Mouse (Mus musculus) large intestine, adult 2 months (tissue): Measurements from ENCODE around the gene Shisa3. TPM values are rescaled to one million over a fixed set of nuclear protein-coding genes. Genes with fewer than 3 reads are reported as not detected.

Experiments
- DNase-seq: peaks from one replicate; pipeline ENCODE4 v3.0.0-alpha.2; 2012; ENCODE audit warnings: low read depth, low spot score
- whole genome bisulfite sequencing: fragments of 180-500 bp; shearing (Covaris S2); methylation state at CpG from one replicate; pipeline ENCODE4 v1.1.7; 2018; 5-methylcytosine and 5-hydroxymethylcytosine counted together
- polyA plus RNA-seq: library from polyadenylated mRNA; depleted of rRNA; stranded (reverse); fragments of >200 nt; gene quantifications from 2 replicates; pipeline ENCODE4 v1.2.3, GENCODE M21; 2012; rRNA removed

The Shisa3 gene
- 1.8 and 2.6 TPM in 2 replicates for polyA plus RNA-seq

DNA sequence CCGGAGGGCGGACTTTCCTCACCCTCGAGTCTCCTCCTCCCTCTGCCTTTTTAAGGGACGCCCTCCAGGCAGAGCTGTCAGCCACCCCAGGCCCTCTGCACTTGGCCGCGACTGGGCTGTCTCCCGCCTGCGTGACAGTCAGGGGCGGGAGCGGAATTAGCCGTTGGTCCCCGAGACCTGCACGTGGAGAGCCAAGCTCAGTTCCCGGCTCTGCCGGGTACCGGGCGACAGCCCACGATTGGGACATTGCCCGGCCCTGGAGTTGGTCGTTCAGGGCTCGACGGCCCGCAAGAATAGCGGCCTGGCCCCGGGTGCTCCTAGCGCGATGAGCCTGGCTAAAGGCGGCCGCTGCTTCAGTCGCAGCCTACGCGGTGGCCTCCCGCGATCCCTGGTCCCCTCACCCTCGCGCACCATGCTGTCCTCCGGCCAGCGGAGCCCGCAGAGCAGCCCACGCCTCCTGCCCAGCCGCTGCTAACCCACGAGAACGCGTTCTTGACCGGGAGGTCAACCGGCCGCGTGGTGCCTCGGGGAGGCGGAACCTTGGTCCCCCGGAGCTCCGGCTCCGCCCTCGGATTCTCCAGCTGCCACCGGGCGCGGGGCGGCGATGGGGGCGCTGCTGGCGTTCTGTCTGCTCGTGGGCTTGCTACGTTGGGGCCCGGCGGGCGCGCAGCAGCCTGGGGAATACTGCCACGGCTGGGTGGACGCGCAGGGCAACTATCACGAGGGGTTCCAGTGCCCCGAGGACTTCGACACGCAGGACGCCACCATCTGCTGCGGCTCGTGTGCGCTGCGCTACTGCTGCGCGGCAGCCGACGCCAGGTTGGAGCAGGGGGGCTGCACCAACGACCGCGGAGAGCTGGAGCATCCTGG, at the start of gene Shisa3:
Gene Shisa3 (plus strand): TSS at position 79 of the 870 bp plus-strand sequence.
- no peak for DNase-seq

DNA sequence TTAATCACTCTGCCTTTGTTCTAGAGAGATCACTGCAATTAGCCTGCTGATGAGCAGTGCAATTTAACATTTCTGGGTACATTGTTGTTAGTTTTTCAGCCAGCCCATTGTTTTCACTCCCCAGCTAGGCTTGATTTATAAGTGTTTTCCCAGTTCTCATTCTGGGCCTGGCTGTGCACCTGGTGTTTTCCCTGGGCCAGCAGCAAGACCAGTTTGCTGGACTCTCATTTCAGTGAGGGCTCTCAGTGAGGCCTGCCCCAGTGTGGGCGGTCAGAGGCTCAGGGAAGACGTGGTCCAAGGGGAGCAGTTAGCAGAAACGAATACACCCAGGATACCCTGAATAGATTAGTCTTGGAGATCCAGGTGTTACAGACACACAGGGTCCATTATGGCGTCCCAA, 49.0 kb upstream of the Shisa3 start:
- 64% methylated on average over 4 of the region's 4 CpGs for WGBS
- DNase-seq = no peak

More for the DNA sequence above, at the start of gene Shisa3:
- 1% methylated on average over 86 of the region's 86 CpGs for WGBS

DNA sequence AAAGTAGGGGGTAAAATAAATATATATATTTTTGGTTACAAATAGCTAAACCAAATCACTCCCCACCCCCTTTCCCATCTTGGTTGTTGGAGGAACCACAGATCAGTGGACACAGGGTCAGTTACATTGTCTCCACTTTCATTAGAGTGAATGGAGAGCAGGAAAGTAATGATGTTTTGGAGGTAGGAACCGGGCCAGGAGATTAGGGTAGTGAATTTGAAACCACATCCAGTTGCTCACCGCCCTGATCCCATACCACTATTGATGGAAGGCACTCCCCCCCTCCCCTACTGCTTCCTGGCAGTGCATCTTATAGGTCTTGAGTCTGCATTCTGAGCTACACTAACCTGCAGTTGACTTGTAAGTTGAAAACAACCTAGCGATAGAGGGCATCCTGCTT, 48.6 kb upstream of the Shisa3 start:
- DNase-seq = no peak
- WGBS = 84% methylated on average over 3 of the region's 3 CpGs

DNA sequence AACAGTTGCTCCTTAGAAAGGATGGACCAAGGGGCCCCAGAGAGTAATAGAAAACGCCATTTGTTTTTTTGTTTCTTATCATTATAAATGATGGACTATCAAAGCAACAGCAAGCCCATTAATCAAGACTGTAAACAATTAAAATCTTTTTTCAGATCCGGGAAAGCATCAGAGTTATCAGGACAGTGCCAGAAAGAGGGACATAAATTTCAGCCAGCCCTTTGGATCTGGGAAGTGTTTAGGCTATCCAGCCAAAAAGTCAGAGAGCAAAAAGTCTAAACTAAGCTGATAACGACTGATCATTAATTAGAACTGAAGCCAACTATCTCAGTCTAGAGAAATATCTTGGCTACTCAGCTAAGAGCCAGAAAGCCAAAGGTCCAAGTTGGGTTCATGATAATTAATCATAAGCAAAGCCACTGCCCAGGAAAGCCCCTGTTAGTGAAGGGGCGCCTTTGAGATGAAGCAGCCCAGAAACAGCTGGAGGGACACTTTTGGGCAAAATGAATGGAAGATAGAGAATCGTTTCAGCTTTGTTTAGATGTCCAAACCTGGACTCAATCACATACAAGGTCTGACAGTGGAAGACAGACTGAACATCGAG, 35.0 kb upstream of the Shisa3 start:
- 59% methylated on average over 6 of the region's 6 CpGs for WGBS
- no peak for DNase-seq

DNA sequence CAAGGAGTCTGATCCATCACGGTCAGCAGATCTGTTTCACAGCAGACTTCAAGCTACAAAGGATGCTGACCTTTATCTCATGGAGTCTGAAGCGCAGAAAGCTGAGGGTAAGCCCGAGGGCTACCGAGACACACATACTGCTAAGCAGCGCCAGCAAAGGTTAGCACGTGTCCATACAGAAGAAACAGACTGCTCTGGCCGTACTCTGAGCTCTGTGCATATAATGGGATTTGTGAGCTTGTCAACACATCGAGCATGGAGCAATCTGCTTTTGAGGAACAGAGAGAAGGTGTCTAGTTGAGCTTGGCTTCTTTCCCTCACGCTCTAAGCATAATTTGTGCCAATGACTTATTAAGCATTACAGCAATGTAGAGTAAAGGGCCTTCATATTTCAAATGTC, 33.6 kb upstream of the Shisa3 start:
- DNase-seq = no peak
- 90% methylated on average over 9 of the region's 9 CpGs for WGBS

DNA sequence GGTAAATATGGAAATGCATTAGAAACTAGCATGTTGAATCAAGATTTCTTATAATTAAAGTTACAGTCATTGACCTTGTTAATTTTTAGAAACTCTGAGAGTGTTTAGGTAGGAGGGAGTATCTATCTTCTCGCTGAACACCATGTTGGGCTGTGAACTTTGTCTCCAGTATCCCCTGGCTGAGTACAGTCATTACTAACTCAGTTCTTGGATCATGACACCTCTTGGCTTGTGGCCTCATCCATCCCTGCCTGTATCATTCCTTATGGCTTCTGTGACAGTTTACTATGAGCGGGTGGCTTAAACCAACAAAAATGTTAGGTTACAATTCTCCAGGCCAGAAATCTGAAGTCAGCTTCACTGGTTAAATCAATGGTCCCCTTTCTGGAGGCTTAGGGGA, 32.0 kb upstream of the Shisa3 start:
- no peak for DNase-seq
- WGBS = 62% methylated on average over 2 of the region's 2 CpGs

DNA sequence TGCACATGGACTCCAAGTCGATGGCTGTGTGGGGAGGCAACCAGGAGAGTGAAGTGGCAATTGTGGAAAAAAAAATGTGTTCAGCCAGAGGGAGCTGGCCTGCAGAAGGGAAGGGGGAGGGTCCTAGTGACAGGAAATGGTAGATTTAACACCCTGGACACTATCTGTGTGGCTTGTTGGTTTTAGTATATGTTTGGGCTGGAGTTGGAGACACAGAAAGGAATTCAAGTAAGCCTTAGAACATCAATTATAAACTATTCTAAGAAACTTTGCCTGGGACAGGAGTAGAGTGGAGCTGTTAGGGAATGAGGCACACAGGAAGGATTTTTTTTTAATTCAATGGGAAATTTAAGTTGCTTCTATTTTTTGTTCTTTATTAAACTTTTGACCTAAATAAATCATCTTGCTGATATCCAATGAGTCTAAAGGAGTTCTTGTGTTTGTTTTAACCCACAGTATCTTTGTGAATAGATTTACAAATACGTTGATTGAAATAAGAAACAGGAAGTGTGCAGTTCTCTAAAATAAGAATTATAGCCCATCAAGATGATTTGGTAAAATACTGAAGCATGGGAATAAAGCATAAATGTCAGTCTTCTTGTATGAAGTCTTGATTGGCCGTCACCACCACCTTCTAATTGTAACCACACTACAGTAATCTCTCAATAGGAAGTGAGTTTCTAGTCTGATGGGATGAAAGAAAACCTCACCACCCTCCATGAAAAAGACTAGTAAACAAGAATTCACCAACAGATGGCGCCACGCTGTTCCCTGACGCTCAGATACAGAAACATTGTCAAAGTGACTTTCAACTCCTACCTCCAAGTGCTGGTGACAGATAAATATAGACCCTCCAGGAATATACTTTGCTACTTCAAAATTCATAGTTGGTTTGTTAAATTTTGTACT, 27.7 kb upstream of the Shisa3 start:
- 49% methylated on average over 6 of the region's 6 CpGs for WGBS
- no peak for DNase-seq

DNA sequence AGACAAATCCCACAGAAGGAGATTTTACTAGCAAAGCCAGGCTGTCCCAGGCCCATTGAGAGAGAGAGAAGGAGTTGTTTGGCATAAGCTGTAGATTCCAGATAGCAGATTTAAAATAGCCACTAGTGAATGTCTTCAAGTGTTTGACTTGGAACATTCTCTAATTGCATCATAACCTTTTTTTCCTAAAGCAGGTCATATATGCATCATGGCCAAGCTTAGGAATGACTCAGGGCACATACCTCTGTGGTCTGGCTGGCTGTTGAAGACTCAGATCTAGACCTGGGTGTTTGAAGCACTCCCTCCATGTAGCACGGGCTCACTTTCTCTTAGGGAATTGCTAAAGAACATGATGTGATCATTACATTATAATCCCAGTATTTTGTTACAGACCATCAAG, 12.6 kb upstream of the Shisa3 start:
- no peak for DNase-seq
- WGBS = 56% methylated on average over 1 of the region's 1 CpGs

DNA sequence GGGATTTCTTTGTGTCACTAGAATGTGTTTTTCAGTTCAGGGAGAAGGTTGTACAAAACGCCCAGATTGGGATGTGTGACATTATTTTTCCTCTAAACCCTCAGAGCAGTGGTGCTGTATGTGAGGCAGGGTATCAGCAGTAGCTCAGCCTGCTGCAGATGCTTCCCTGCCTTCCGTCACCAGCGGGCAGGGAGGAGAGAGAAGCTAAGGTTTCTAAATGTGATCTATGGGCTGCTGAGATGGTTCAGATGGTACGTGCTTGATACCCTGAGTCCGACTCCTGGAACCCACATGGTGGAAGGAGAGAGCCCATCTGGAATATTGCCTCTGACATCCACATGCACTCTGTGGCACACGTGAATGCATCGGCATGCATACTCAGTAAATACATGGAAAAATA, 12.1 kb upstream of the Shisa3 start:
- 71% methylated on average over 7 of the region's 7 CpGs for WGBS
- no peak for DNase-seq

DNA sequence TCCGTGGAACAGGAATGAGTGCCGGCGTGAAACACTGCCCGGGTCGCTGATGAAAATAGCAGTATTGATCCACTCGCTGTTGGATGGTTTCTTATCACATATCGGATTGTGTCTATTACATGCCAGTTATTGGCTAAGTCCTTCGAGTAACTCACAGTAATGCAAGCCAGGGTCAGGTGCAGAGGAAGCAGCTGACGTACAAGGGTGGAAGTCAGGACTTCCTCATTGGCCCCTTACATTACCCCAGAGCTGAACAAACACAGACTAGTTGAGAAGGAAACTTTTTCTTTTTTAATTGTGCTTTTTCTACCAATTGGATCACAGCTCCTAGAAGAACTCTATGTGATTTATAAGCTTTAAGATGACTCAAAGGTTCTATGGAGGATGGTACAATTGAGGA, 7.7 kb upstream of the Shisa3 start:
- no peak for DNase-seq
- WGBS = 63% methylated on average over 9 of the region's 9 CpGs

DNA sequence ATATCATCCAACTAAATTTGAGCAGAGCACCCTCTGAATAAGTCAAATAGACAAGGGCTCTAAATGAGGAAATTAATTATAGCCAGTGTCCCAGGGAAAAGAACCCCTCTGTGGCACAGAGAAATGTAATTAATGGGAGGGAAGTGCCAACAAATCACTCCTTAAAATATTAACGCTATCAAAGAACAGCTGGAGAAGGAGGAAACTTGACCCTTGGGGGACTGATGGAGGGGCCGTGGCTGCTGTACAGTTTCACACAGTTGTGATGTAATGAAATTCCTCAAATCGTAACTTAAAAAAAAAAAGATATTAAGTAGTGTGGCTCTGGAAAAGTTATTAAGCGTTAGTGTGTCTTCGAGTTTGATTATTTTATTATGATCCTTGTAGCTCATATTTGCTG, 1.7 kb upstream of the Shisa3 start:
- WGBS = 48% methylated on average over 5 of the region's 5 CpGs
- DNase-seq = no peak

DNA sequence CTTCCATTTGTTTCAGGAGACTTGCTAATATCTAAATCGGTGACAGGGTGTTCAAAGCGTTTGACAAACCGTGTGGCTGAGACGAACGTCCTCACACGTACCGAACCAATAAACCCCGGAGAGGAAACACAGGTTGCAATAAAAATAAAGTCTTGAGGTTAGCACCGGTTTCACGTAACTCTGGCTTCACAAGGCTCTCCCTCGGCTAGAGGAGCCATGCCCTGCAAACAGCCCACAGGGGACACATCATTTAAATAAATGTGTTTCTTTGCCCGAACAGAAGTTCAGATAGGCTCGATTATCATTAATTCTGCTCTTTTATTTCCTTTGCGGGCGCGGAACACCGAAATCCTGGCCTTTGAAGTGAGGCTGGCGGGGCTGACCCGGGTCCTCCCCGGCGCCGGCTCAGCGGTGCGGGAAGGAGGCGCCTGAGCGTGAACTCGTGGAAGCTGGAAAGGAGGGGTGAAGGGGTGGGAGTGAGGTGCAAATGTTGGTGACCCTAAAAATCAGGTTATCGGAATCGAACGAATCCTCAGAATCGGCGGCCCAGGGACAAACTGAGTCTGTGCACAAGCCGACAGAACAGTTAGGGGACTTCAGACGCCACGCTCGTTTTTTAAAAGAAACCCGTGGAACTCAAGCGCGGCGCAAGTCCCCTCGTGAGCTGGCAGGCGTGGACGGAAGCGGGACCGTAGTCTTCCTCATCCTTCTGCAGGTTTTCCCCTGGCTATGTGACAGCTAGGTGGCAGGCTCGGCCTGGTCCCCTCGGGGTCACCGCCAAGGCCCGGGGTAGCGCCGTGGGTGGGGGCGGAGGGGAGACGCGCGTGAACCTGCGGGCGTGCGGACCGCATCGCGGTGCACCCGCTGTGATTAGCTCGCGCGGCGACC, 522 bp upstream of the Shisa3 start:
- DNase-seq = no peak
- WGBS = 3% methylated on average over 66 of the region's 66 CpGs

DNA sequence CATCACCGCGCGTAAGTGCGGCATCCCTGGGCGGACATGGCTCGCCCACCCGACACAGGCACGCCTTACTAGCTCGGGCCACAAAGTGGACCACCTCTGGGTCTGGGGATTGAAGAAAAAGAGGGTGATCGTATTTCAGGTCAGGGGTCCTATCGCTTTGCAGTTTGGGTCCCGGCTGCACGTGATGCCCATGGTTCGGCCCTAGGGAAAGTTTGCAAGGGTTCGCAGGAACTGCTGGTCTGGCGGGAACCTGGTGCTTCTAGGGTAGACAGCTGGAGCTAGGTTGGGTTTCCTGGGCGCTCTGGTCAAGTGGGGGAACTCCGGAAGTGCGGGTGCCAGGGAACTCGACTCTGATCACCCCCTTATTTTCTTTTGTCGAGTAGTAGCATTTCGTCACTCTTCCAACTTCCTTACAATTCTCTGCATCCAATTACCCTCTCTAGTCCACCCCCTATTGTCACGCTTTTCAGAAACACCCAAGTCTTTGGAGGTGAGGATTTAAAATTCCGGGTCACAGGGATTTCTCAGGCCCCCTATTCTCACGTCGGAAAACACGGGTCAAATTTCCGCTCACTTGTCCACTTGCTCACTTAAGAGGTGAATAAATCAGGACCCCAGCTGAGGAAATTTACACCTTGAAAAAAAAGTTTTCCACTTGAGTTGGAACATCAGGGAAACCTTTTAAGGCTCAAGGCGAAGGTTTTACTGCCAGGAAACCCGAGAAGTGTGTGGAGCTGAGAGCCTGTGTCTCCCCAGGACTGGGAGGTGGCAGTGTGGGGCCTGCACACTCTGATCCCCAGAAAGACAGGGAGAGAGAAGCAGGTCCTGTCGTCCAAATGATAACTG, 1.2 kb downstream of the Shisa3 start:
- WGBS = 17% methylated on average over 31 of the region's 31 CpGs
- DNase-seq = no peak

DNA sequence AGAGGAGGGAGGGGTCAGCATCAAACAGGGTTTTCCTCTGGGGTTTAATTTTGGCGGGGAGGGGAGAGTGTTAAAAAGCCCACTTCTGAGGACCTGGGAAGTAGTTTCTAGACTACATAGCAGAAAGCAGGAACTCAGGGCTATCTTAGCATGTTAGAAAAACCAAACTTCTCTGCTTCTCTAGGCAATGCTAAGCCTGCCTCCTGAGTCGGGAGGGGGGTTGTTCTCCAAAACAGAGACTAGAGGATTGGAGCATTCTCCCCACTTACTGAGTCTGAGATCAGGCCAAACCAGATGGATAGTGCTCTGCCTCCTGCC, 1.8 kb downstream of the Shisa3 start:
- 44% methylated on average over 2 of the region's 2 CpGs for WGBS
- DNase-seq = no peak

DNA sequence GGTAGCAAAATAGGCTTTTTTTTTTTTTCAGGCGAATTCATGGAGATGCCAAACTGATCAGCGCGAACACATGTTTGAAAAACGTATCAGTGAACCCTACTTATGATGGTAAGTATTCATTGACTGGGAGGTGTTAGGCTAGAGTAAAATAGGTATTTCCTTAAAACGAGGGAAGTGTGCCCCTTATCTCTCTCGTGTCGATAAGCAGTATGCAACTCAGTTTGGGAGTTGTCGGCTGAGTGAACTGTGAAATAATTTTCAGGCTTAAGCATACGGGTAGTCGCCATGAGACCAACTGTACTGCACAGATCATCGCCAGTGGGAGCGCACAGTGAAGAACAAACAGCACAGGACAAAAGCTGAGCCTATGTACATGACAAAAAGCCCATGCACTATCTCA, 13.5 kb downstream of the Shisa3 start:
- no peak for DNase-seq
- 91% methylated on average over 12 of the region's 12 CpGs for WGBS

DNA sequence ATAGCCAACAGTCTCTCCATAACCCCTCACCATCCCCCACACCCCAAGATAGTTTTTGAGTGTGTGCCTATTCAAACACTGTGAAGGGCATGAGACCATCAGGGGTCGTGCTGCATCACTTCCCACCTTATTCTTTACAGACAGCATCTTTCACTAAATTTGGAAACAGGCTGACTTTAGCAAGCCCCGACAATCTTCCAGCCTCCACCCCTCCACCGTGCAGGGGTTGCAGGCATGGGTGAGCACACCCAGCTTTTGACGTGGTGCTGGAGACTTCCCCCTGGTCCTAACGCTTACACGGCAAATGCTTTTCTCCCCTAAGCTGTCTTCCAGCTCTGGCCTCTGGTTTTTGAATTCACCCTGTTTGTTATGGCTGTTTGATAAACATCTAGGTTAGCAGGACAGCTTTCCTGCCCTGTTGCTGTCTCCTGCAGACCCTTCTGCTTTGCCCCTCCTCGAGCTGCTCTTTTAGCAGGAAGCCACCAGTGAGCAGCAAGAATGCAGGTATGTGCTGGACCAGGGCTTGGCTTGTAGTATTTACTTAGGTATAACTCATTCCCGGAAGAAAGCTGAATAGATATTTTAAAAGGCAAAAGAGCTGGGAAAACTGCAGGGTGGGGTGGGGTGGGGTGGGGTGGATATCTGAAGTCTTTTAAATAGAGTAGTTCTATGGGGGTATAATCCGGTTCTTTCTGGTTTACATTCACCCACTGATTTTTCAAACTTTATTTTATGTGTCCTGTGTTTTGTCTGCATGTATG, 20.7 kb downstream of the Shisa3 start:
- DNase-seq = no peak
- 54% methylated on average over 9 of the region's 9 CpGs for WGBS

DNA sequence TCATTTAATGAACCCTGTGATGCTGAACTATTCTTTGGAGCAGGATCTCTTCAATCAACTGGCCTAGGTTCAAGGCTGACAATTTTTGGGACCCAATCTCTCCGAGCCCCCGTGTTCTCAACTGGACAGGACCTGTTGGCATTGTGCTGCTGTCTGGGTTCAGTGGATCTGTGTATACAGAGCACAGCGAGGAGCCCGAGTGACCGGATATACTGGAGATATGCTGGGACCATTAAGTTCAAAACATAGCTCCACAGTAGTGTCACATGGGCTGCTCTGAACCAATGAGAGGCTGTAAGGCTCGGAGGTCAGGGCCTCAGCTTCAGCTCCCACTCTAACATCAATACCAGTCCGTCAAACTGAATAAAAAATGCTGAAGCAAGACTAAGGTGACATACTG, 21.8 kb downstream of the Shisa3 start:
- no peak for DNase-seq
- WGBS = 91% methylated on average over 7 of the region's 7 CpGs

DNA sequence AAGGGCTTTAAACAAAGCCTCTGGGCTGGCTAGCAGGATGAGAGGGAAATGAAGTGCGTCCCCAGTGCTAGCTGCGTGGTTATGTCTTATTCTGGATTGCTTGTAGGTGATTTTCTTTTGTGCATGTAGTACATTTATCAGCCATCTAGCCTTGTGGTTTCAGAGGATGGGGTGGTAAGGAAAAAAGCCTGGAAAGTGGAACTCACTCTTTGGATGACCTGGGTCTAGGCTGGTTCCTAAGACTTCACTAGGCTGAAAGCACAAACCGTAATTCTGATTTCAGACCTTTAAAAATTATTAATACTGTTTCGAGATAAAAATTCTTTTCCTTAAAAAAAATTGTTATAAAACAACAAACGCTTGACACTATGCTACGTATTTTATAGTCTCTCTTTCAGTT, 22.2 kb downstream of the Shisa3 start:
- no peak for DNase-seq
- WGBS = 91% methylated on average over 6 of the region's 6 CpGs
